Mouse (Mus musculus) small intestine, adult 2 months (tissue): Measurements from ENCODE around the gene Crbn.

Source experiments
- CTCF ChIP-seq: fragments of 200-500 bp; IDR thresholded peaks from 2 replicates; pipeline ENCODE4 v1.5.1; 2012; ENCODE audit warnings: low read depth, mild to moderate bottlenecking, control low read depth, inconsistent platforms, low read length, moderate library complexity, mixed read lengths; ENCODE audit not compliant: insufficient replicate concordance, insufficient read length; ENCODE audit errors: extremely low read depth
- POLR2A ChIP-seq: fragments of 200-500 bp; IDR thresholded peaks from 2 replicates; pipeline ENCODE4 v1.6.1; 2012; ENCODE audit warnings: low read depth, mild to moderate bottlenecking, control low read depth, inconsistent platforms, low read length, moderate library complexity

GRCm38 (mm10) chr6:106820566-106820965 is 20.7 kb upstream of the Crbn start:
- no peak for TF ChIP-seq CTCF
- no peak for TF ChIP-seq POLR2A
